Mouse (Mus musculus) hindbrain, postnatal 0 days (tissue): ENCODE data around the gene Cdkl4. TPM values are rescaled to one million over a fixed set of nuclear protein-coding genes. Genes with fewer than 3 reads are reported as not detected.

Source experiments
- ATAC-seq: fragments of 200-750 bp; cut with Nextera tagmentation; 2 replicates; pipeline ENCODE4 v1.8.0; 2017; ENCODE audit warnings: mild to moderate bottlenecking, moderate TSS enrichment, moderate library complexity
- DNase-seq: peaks from one replicate; pipeline ENCODE4 v3.0.0-alpha.2; 2015; ENCODE audit warnings: low spot score
- H3K27ac ChIP-seq: fragments of 300-500 bp; sonication (generic); 2 replicates; pipeline ENCODE4 v1.5.1; 2014; ENCODE audit warnings: mild to moderate bottlenecking
- H3K27me3 ChIP-seq: fragments of 300-500 bp; sonication (generic); 2 replicates; pipeline ENCODE4 v1.6.1; 2014; ENCODE audit warnings: low read length, mixed read lengths; ENCODE audit not compliant: insufficient read depth
- H3K36me3 ChIP-seq: fragments of 300-500 bp; sonication (generic); 2 replicates; pipeline ENCODE4 v1.6.1; 2014; ENCODE audit warnings: low read length, mixed read lengths; ENCODE audit not compliant: insufficient read depth
- H3K4me1 ChIP-seq: fragments of 300-500 bp; sonication (generic); 2 replicates; pipeline ENCODE4 v1.6.1; 2014; ENCODE audit warnings: antibody characterized with exemption, low read length, mixed read lengths; ENCODE audit not compliant: insufficient read depth
- H3K4me2 ChIP-seq: fragments of 300-500 bp; sonication (generic); 2 replicates; pipeline ENCODE4 v1.6.1; 2014; ENCODE audit warnings: low read depth, mild to moderate bottlenecking, low read length, moderate library complexity, mixed read lengths
- H3K4me3 ChIP-seq: fragments of 300-500 bp; sonication (generic); 2 replicates; pipeline ENCODE4 v1.5.1; 2014; ENCODE audit warnings: low read length
- H3K9ac ChIP-seq: fragments of 300-500 bp; sonication (generic); replicated peaks from 2 replicates; pipeline ENCODE4 v1.6.1; 2014; ENCODE audit warnings: mild to moderate bottlenecking, low read length, moderate library complexity, mixed read lengths
- H3K9me3 ChIP-seq: fragments of 300-500 bp; sonication (generic); 2 replicates; pipeline ENCODE4 v1.6.1; 2016; ENCODE audit warnings: low read length, mixed read lengths
- CTCF ChIP-seq: IDR thresholded peaks from 2 replicates; pipeline ENCODE4 v1.5.1; 2016; ENCODE audit warnings: antibody characterized with exemption, control low read depth, low read depth
- WGBS: fragments of 180-500 bp; shearing (Covaris S2); extraction: QIAGEN DNeasy Blood & Tissue Kit; methylation state at CpG from one replicate; pipeline ENCODE4 v1.1.7; 2014; 5-methylcytosine and 5-hydroxymethylcytosine counted together
- polyA plus RNA-seq: library from polyadenylated mRNA; unstranded; fragments of >200 nt; fragmentation: Nextera tagmentation; extraction: Ambion mirVana; gene quantifications from 2 replicates; pipeline ENCODE4 v1.2.1, GENCODE M21; 2015
- total RNA-seq: library from RNA; depleted of rRNA; stranded (reverse); fragments of >200 nt; gene quantifications from 2 replicates; pipeline ENCODE4 v1.2.3, GENCODE M21; 2014

Cdkl4 gene
- total and polyA plus RNA-seq, 2 experiments from 2014 or later = 5.5 to 8.4 TPM

GRCm38 (mm10) chr17:80520537-80520936 lies 57.1 kb downstream of the Cdkl4 start:
- Histone ChIP-seq H3K4me3 (no peak overlapping the region), H3K36me3 (no peaks in the 10 kb centered on the region), H3K4me2 (no peak overlapping the region), H3K9me3 (no peaks in the 10 kb centered on the region), H3K9ac (no peak overlapping the region), H3K4me1 (no peaks in the 10 kb centered on the region), H3K27ac (no peak overlapping the region), H3K27me3 (no peaks in the 10 kb centered on the region)
- ATAC-seq (no peak), DNase-seq (no peak)
- 82% methylated on average over 8 of the region's 8 CpGs for WGBS
- TF ChIP-seq CTCF = no peak

- DNase-seq (no peak), ATAC-seq (no peak)
- Histone ChIP-seq H3K4me1 (no peaks in the 10 kb centered on the region), H3K4me3 (no peak overlapping the region), H3K27me3 (no peaks in the 10 kb centered on the region), H3K9ac (no peak overlapping the region), H3K36me3 (no peaks in the 10 kb centered on the region), H3K9me3 (no peaks in the 10 kb centered on the region), H3K27ac (no peak overlapping the region), H3K4me2 (no peak overlapping the region)
- no peak for TF ChIP-seq CTCF
- WGBS = 92% methylated on average over 12 of the region's 12 CpGs
Measured at GRCm38 (mm10) chr17:80518811-80519210, 58.8 kb downstream of the Cdkl4 start.

- Histone ChIP-seq H3K9me3 (no peaks in the 10 kb centered on the region), H3K36me3 (no peaks in the 10 kb centered on the region), H3K4me1 (no peaks in the 10 kb centered on the region), H3K27ac (no peak overlapping the region), H3K27me3 (no peaks in the 10 kb centered on the region), H3K4me3 (no peak overlapping the region), H3K9ac (no peak overlapping the region), H3K4me2 (no peak overlapping the region)
- 76% methylated on average over 9 of the region's 9 CpGs for WGBS
- no peak for ATAC-seq
- TF ChIP-seq CTCF = no peak
- DNase-seq = no peak
Measured at GRCm38 (mm10) chr17:80517244-80517643, 60.4 kb downstream of the Cdkl4 start.

- Histone ChIP-seq H3K27ac (no peak overlapping the region), H3K9me3 (no peaks in the 10 kb centered on the region), H3K27me3 (no peaks in the 10 kb centered on the region), H3K4me2 (no peak overlapping the region), H3K4me3 (no peak overlapping the region), H3K36me3 (no peaks in the 10 kb centered on the region), H3K9ac (no peak overlapping the region), H3K4me1 (no peaks in the 10 kb centered on the region)
- ATAC-seq (no peak), DNase-seq (no peak)
- 89% methylated on average over 9 of the region's 9 CpGs for WGBS
- no peak for TF ChIP-seq CTCF
Measured at GRCm38 (mm10) chr17:80515956-80516355, 61.7 kb downstream of the Cdkl4 start.

- ATAC-seq = no peak
- Histone ChIP-seq H3K9ac (no peak overlapping the region), H3K9me3 (no peaks in the 10 kb centered on the region), H3K4me3 (no peak overlapping the region), H3K4me1 (no peaks in the 10 kb centered on the region), H3K4me2 (no peak overlapping the region), H3K27me3 (no peaks in the 10 kb centered on the region), H3K27ac (no peak overlapping the region), H3K36me3 (no peaks in the 10 kb centered on the region)
- WGBS = 90% methylated on average over 7 of the region's 7 CpGs
- no peak for TF ChIP-seq CTCF
- DNase-seq = no peak
Measured at GRCm38 (mm10) chr17:80515513-80515912, 62.1 kb downstream of the Cdkl4 start.

GRCm38 (mm10) chr17:80513766-80514165 lies 63.8 kb downstream of the Cdkl4 start:
- TF ChIP-seq CTCF = no peak
- no peak overlapping the region for H3K4me2 ChIP-seq

GRCm38 (mm10) chr17:80510459-80510855 lies 67.2 kb downstream of the Cdkl4 start:
- no peak overlapping the region for H3K9ac ChIP-seq
- no peaks in the 10 kb centered on the region for H3K27me3 ChIP-seq
- H3K9me3 ChIP-seq = no peaks in the 10 kb centered on the region
- no peak for ATAC-seq
- no peak overlapping the region for H3K4me3 ChIP-seq
- H3K4me2 ChIP-seq = no peak overlapping the region
- TF ChIP-seq CTCF = no peak
- 90% methylated on average over 3 of the region's 3 CpGs for WGBS
- no peak for DNase-seq
- H3K36me3 ChIP-seq = no peaks in the 10 kb centered on the region
- no peaks in the 10 kb centered on the region for H3K4me1 ChIP-seq
- H3K27ac ChIP-seq = no peak overlapping the region

More at GRCm38 (mm10) chr17:80513766-80514165, 63.8 kb downstream of the Cdkl4 start:
- H3K4me1 ChIP-seq = no peaks in the 10 kb centered on the region
- 82% methylated on average over 8 of the region's 8 CpGs for WGBS
- H3K27me3 ChIP-seq = no peaks in the 10 kb centered on the region
- H3K36me3 ChIP-seq = no peaks in the 10 kb centered on the region
- no peak for DNase-seq
- no peaks in the 10 kb centered on the region for H3K9me3 ChIP-seq
- no peak overlapping the region for H3K9ac ChIP-seq
- H3K27ac ChIP-seq = no peak overlapping the region
- no peak overlapping the region for H3K4me3 ChIP-seq
- no peak for ATAC-seq
